Mouse (Mus musculus) neural tube, embryonic 12.5 days (tissue): ENCODE data around the gene Cfap157. TPM values are rescaled to one million over a fixed set of nuclear protein-coding genes. Genes with fewer than 3 reads are reported as not detected.

Experiments used
- ATAC-seq: fragments of 200-750 bp; cut with Nextera tagmentation; 2 replicates; pipeline ENCODE4 v1.8.0; 2017; ENCODE audit warnings: low read depth, mild to moderate bottlenecking, moderate TSS enrichment, moderate library complexity; ENCODE audit not compliant: low FRiP score
- H3K27ac ChIP-seq: fragments of 300-500 bp; sonication (generic); 2 replicates; pipeline ENCODE4 v1.5.1; 2016
- H3K27me3 ChIP-seq: fragments of 300-500 bp; sonication (generic); replicated peaks from 2 replicates; pipeline ENCODE4 v1.6.1; 2016; ENCODE audit warnings: mild to moderate bottlenecking
- H3K36me3 ChIP-seq: fragments of 300-500 bp; sonication (generic); 2 replicates; pipeline ENCODE4 v1.6.1; 2016; ENCODE audit warnings: mild to moderate bottlenecking
- H3K4me1 ChIP-seq: fragments of 300-500 bp; sonication (generic); 2 replicates; pipeline ENCODE4 v1.6.1; 2016
- H3K4me2 ChIP-seq: fragments of 300-500 bp; sonication (generic); replicated peaks from 2 replicates; pipeline ENCODE4 v1.6.1; 2016; ENCODE audit warnings: mild to moderate bottlenecking
- H3K4me3 ChIP-seq: fragments of 300-500 bp; sonication (generic); 2 replicates; pipeline ENCODE4 v1.5.1; 2016
- H3K9ac ChIP-seq: fragments of 300-500 bp; sonication (generic); 2 replicates; pipeline ENCODE4 v1.6.1; 2016; ENCODE audit warnings: mild to moderate bottlenecking
- H3K9me3 ChIP-seq: fragments of 300-500 bp; sonication (generic); 2 replicates; pipeline ENCODE4 v1.6.1; 2016; ENCODE audit warnings: mild to moderate bottlenecking
- WGBS: fragments of 180-500 bp; shearing (Covaris S2); methylation state at CpG from one replicate; pipeline ENCODE4 v1.1.7; 2016; 5-methylcytosine and 5-hydroxymethylcytosine counted together
- polyA plus RNA-seq: library from polyadenylated mRNA; unstranded; fragments of >200 nt; fragmentation: Nextera tagmentation; extraction: Ambion mirVana; gene quantifications from 2 replicates; pipeline ENCODE4 v1.2.1, GENCODE M21; 2016

Cfap157 gene
- polyA plus RNA-seq, 1 experiment from 2014 or later = 0.82 TPM

- no peak overlapping the region for H3K9ac ChIP-seq
- H3K36me3 ChIP-seq = peaks cover 48% of the 10 kb centered on the region
- H3K27me3 ChIP-seq = no peaks in the 10 kb centered on the region
- H3K27ac ChIP-seq = no peak overlapping the region
- no peaks in the 10 kb centered on the region; the same call in none of the 2 replicates for H3K4me1 ChIP-seq
- no peak for ATAC-seq
- H3K9me3 ChIP-seq = no peaks in the 10 kb centered on the region
- 65% methylated on average over 17 of the region's 17 CpGs for WGBS
- H3K4me3 ChIP-seq = no peak overlapping the region
- no peak overlapping the region for H3K4me2 ChIP-seq
Measured at GRCm38 (mm10) chr2:32816946-32817581, 32.8 kb upstream of the Cfap157 start.

GRCm38 (mm10) chr2:32816497-32816896 is 32.3 kb upstream of the Cfap157 start:
- peaks cover 53% of the 10 kb centered on the region for H3K36me3 ChIP-seq
- H3K27me3 ChIP-seq = no peaks in the 10 kb centered on the region
- WGBS = 86% methylated on average over 2 of the region's 2 CpGs
- ATAC-seq = no peak
- no peaks in the 10 kb centered on the region for H3K9me3 ChIP-seq
- H3K4me3 ChIP-seq = no peak overlapping the region
- H3K4me2 ChIP-seq = no peak overlapping the region
- H3K9ac ChIP-seq = no peak overlapping the region
- no peak overlapping the region for H3K27ac ChIP-seq
- H3K4me1 ChIP-seq = no peaks in the 10 kb centered on the region; the same call in 1 of the 2 replicates

GRCm38 (mm10) chr2:32811959-32812358 is 27.7 kb upstream of the Cfap157 start:
- Histone ChIP-seq H3K4me3 (no peak overlapping the region), H3K36me3 (peaks cover 63% of the 10 kb centered on the region), H3K4me2 (no peak overlapping the region), H3K27ac (no peak overlapping the region), H3K27me3 (no peaks in the 10 kb centered on the region), H3K9ac (no peak overlapping the region), H3K9me3 (no peaks in the 10 kb centered on the region), H3K4me1 (no peaks in the 10 kb centered on the region)
- 84% methylated on average over 8 of the region's 8 CpGs for WGBS
- ATAC-seq = no peak

- no peaks in the 10 kb centered on the region for H3K4me1 ChIP-seq
- H3K4me3 ChIP-seq = no peak overlapping the region
- H3K36me3 ChIP-seq = peaks cover 73% of the 10 kb centered on the region
- no peaks in the 10 kb centered on the region for H3K27me3 ChIP-seq
- no peaks in the 10 kb centered on the region for H3K9me3 ChIP-seq
- no peak overlapping the region for H3K27ac ChIP-seq
- no peak for ATAC-seq
- WGBS = 92% methylated on average over 14 of the region's 14 CpGs
- H3K9ac ChIP-seq = no peak overlapping the region
- H3K4me2 ChIP-seq = no peak overlapping the region
Measured at GRCm38 (mm10) chr2:32808816-32809566, 24.8 kb upstream of the Cfap157 start.

GRCm38 (mm10) chr2:32798251-32798962 is 14.2 kb upstream of the Cfap157 start:
- no peaks in the 10 kb centered on the region for H3K4me1 ChIP-seq
- H3K9me3 ChIP-seq = no peaks in the 10 kb centered on the region
- ATAC-seq = no peak
- peaks cover 89% of the 10 kb centered on the region for H3K36me3 ChIP-seq
- H3K4me2 ChIP-seq = no peak overlapping the region
- H3K27me3 ChIP-seq = no peaks in the 10 kb centered on the region
- WGBS = 69% methylated on average over 10 of the region's 10 CpGs
- H3K27ac ChIP-seq = no peak overlapping the region
- H3K4me3 ChIP-seq = no peak overlapping the region
- H3K9ac ChIP-seq = no peak overlapping the region

GRCm38 (mm10) chr2:32795748-32796418 is 11.7 kb upstream of the Cfap157 start:
- ATAC-seq = no peak
- no peak overlapping the region for H3K27ac ChIP-seq
- H3K27me3 ChIP-seq = no peaks in the 10 kb centered on the region
- H3K9ac ChIP-seq = no peak overlapping the region
- 83% methylated on average over 13 of the region's 13 CpGs for WGBS
- no peak overlapping the region for H3K4me2 ChIP-seq
- no peak overlapping the region for H3K4me3 ChIP-seq
- H3K4me1 ChIP-seq = no peaks in the 10 kb centered on the region
- H3K36me3 ChIP-seq = peaks cover 84% of the 10 kb centered on the region
- H3K9me3 ChIP-seq = no peaks in the 10 kb centered on the region

- ATAC-seq = no peak
Measured at GRCm38 (mm10) chr2:32791297-32791696, 7.1 kb upstream of the Cfap157 start.

GRCm38 (mm10) chr2:32788581-32788980 is 4.4 kb upstream of the Cfap157 start:
- H3K9ac ChIP-seq = no peak overlapping the region
- no peak for ATAC-seq
- H3K9me3 ChIP-seq = no peaks in the 10 kb centered on the region
- no peaks in the 10 kb centered on the region for H3K4me1 ChIP-seq
- no peak overlapping the region for H3K4me3 ChIP-seq
- no peaks in the 10 kb centered on the region for H3K27me3 ChIP-seq
- no peak overlapping the region for H3K4me2 ChIP-seq
- H3K36me3 ChIP-seq = peaks cover 30% of the 10 kb centered on the region
- WGBS = 68% methylated on average over 2 of the region's 2 CpGs
- no peak overlapping the region for H3K27ac ChIP-seq

More at GRCm38 (mm10) chr2:32791297-32791696, 7.1 kb upstream of the Cfap157 start:
- Histone ChIP-seq H3K9me3 (no peaks in the 10 kb centered on the region), H3K4me1 (no peaks in the 10 kb centered on the region), H3K4me2 (no peak overlapping the region), H3K4me3 (no peak overlapping the region), H3K27ac (no peak overlapping the region), H3K9ac (no peak overlapping the region), H3K36me3 (peaks cover 55% of the 10 kb centered on the region), H3K27me3 (no peaks in the 10 kb centered on the region)
- 88% methylated on average over 6 of the region's 6 CpGs for WGBS

GRCm38 (mm10) chr2:32787176-32787575 is 2.9 kb upstream of the Cfap157 start:
- 59% methylated on average over 6 of the region's 6 CpGs for WGBS
- H3K9me3 ChIP-seq = no peaks in the 10 kb centered on the region
- H3K4me3 ChIP-seq = no peak overlapping the region
- no peaks in the 10 kb centered on the region for H3K27me3 ChIP-seq
- no peak overlapping the region for H3K9ac ChIP-seq
- no peaks in the 10 kb centered on the region for H3K4me1 ChIP-seq
- H3K36me3 ChIP-seq = peaks cover 17% of the 10 kb centered on the region
- ATAC-seq = no peak
- no peak overlapping the region for H3K4me2 ChIP-seq
- no peak overlapping the region for H3K27ac ChIP-seq

- no peak overlapping the region for H3K27ac ChIP-seq
- no peak overlapping the region for H3K4me3 ChIP-seq
- 0 out of 2 replicates have a peak, but pooled peaks cover 4% of the 10 kb centered on the region for H3K27me3 ChIP-seq
- no peak overlapping the region for H3K9ac ChIP-seq
- H3K4me1 ChIP-seq = peaks cover under 1% of the 10 kb centered on the region; the same call in 1 of the 2 replicates
- WGBS = 78% methylated on average over 6 of the region's 6 CpGs
- no peak overlapping the region for H3K4me2 ChIP-seq
- H3K36me3 ChIP-seq = no peaks in the 10 kb centered on the region
- ATAC-seq = no peak
- no peaks in the 10 kb centered on the region for H3K9me3 ChIP-seq
Measured at GRCm38 (mm10) chr2:32781710-32782109, 2.5 kb downstream of the Cfap157 start.

- Histone ChIP-seq H3K9ac (no peak overlapping the region), H3K36me3 (no peaks in the 10 kb centered on the region), H3K9me3 (no peaks in the 10 kb centered on the region), H3K4me2 (no peak overlapping the region), H3K27me3 (0 out of 2 replicates have a peak, but pooled peaks cover 6% of the 10 kb centered on the region), H3K4me1 (peaks cover 14% of the 10 kb centered on the region), H3K4me3 (no peak overlapping the region), H3K27ac (no peak overlapping the region)
- ATAC-seq = no peak
- 91% methylated on average over 6 of the region's 6 CpGs for WGBS
Measured at GRCm38 (mm10) chr2:32779714-32780113, 4.5 kb downstream of the Cfap157 start.

- no peak overlapping the region for H3K4me2 ChIP-seq
- H3K27ac ChIP-seq = no peak overlapping the region
- no peaks in the 10 kb centered on the region for H3K36me3 ChIP-seq
Measured at GRCm38 (mm10) chr2:32779131-32779530, 5.1 kb downstream of the Cfap157 start.

More at GRCm38 (mm10) chr2:32779131-32779530, 5.1 kb downstream of the Cfap157 start:
- H3K9me3 ChIP-seq = no peaks in the 10 kb centered on the region
- peaks cover 14% of the 10 kb centered on the region for H3K4me1 ChIP-seq
- no peak for ATAC-seq
- WGBS = 20% methylated on average over 8 of the region's 8 CpGs
- 0 out of 2 replicates have a peak, but pooled peaks cover 6% of the 10 kb centered on the region for H3K27me3 ChIP-seq
- no peak overlapping the region for H3K4me3 ChIP-seq
- H3K9ac ChIP-seq = no peak overlapping the region
